Mouse (Mus musculus) midbrain, embryonic 16.5 days (tissue): ENCODE measurements around the gene Gpr50. TPM values are rescaled to one million over a fixed set of nuclear protein-coding genes. Genes with fewer than 3 reads are reported as not detected.

Experiments used
- ATAC-seq: fragments of 200-750 bp; cut with Nextera tagmentation; 2 replicates; pipeline ENCODE4 v1.8.0; 2017; ENCODE audit warnings: moderate TSS enrichment
- H3K27ac ChIP-seq: fragments of 300-500 bp; sonication (generic); 2 replicates; pipeline ENCODE4 v1.5.1; 2014; ENCODE audit warnings: mild to moderate bottlenecking, low read length, mixed read lengths
- H3K27me3 ChIP-seq: fragments of 300-500 bp; sonication (generic); 2 replicates; pipeline ENCODE4 v1.6.1; 2014; ENCODE audit warnings: low read depth, low read length, mixed read lengths; ENCODE audit not compliant: control insufficient read depth, insufficient read depth
- H3K36me3 ChIP-seq: fragments of 300-500 bp; sonication (generic); 2 replicates; pipeline ENCODE4 v1.6.1; 2014; ENCODE audit warnings: mild to moderate bottlenecking, low read length, moderate library complexity, mixed read lengths; ENCODE audit not compliant: control insufficient read depth, insufficient read depth
- H3K4me1 ChIP-seq: fragments of 300-500 bp; sonication (generic); 2 replicates; pipeline ENCODE4 v1.6.1; 2014; ENCODE audit warnings: mild to moderate bottlenecking, low read length, mixed read lengths; ENCODE audit not compliant: control insufficient read depth, insufficient read depth
- H3K4me2 ChIP-seq: fragments of 300-500 bp; sonication (generic); 2 replicates; pipeline ENCODE4 v1.6.1; 2014; ENCODE audit warnings: mild to moderate bottlenecking, low read length, mixed read lengths
- H3K4me3 ChIP-seq: fragments of 300-500 bp; sonication (generic); 2 replicates; pipeline ENCODE4 v1.5.1; 2014; ENCODE audit warnings: low read depth, mild to moderate bottlenecking, low read length, moderate library complexity, mixed read lengths
- H3K9ac ChIP-seq: fragments of 300-500 bp; sonication (generic); 2 replicates; pipeline ENCODE4 v1.6.1; 2014; ENCODE audit warnings: low read depth, low read length, mixed read lengths
- H3K9me3 ChIP-seq: fragments of 300-500 bp; sonication (generic); replicated peaks from 2 replicates; pipeline ENCODE4 v1.6.1; 2014; ENCODE audit warnings: mild to moderate bottlenecking, low read length, mixed read lengths; ENCODE audit not compliant: control insufficient read depth, poor library complexity, severe bottlenecking
- WGBS: fragments of 180-500 bp; shearing (Covaris S2); extraction: QIAGEN DNeasy Blood & Tissue Kit; methylation state at CpG from one replicate; pipeline ENCODE4 v1.1.7; 2014; 5-methylcytosine and 5-hydroxymethylcytosine counted together
- polyA plus RNA-seq: library from polyadenylated mRNA; unstranded; fragments of >200 nt; fragmentation: Nextera tagmentation; extraction: Ambion mirVana; gene quantifications from 2 replicates; pipeline ENCODE4 v1.2.1, GENCODE M21; 2015

Gpr50 gene
- polyA plus RNA-seq = 3.1 and 3.8 TPM in 2 replicates

GRCm38 (mm10) chrX:71663374-71663773 is at the start of gene Gpr50:
TSS of gene Gpr50 (plus strand) at chrX:71663667.
- H3K27ac ChIP-seq = no peak within 1 kb of the TSS
- peak within 1 kb of the TSS; percentile 48 for H3K4me3 ChIP-seq
- H3K9me3 ChIP-seq = peaks cover 7% of the 10 kb centered on the region; the same call in 1 of the 2 replicates
- H3K9ac ChIP-seq = peak within 1 kb of the TSS; percentile 52
- no peak for ATAC-seq
- peaks cover 12% of the 10 kb centered on the region for H3K27me3 ChIP-seq
- WGBS = 24% methylated on average over 9 of the region's 9 CpGs
- H3K4me1 ChIP-seq = no peaks in the 10 kb centered on the region
- H3K4me2 ChIP-seq = peak within 1 kb of the TSS; percentile 77
- H3K36me3 ChIP-seq = no peaks in the 10 kb centered on the region

- no peaks in the 10 kb centered on the region for H3K36me3 ChIP-seq
- 88% methylated on average over 1 of the region's 1 CpGs for WGBS
- H3K27me3 ChIP-seq = no peaks in the 10 kb centered on the region
- no peaks in the 10 kb centered on the region for H3K9me3 ChIP-seq
- no peak overlapping the region for H3K9ac ChIP-seq
- no peak overlapping the region for H3K4me2 ChIP-seq
- no peaks in the 10 kb centered on the region for H3K4me1 ChIP-seq
- no peak overlapping the region for H3K4me3 ChIP-seq
- no peak for ATAC-seq
- no peak overlapping the region for H3K27ac ChIP-seq
Observed at GRCm38 (mm10) chrX:71622286-71622685, 41.2 kb upstream of the Gpr50 start.

DNA sequence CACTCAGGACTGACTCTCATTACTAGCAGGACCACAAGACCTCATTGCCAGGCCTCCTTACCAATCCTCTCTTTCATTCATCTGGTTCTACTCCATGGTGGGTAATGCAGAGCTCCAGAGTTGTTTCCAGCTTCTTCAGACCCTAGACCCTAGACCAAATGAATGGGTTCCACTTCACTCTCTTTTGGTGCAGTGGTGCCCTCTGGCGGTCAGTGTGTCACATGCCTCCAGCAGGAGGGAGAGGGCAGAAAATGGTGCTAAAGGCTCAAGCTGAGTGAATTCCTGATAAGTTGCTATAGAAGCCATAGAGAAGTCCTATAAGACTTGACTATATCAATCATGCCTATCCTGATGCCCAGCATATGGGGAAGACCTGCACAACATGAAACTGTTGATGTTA is 39.6 kb upstream of the Gpr50 start:
- H3K9ac ChIP-seq = no peak overlapping the region
- no peaks in the 10 kb centered on the region for H3K36me3 ChIP-seq
- WGBS = 9% methylated on average over 1 of the region's 1 CpGs
- no peaks in the 10 kb centered on the region for H3K27me3 ChIP-seq
- no peaks in the 10 kb centered on the region for H3K9me3 ChIP-seq
- no peak for ATAC-seq
- H3K27ac ChIP-seq = no peak overlapping the region
- H3K4me3 ChIP-seq = no peak overlapping the region
- no peaks in the 10 kb centered on the region for H3K4me1 ChIP-seq
- no peak overlapping the region for H3K4me2 ChIP-seq

GRCm38 (mm10) chrX:71628306-71628705 is 35.2 kb upstream of the Gpr50 start:
- no peaks in the 10 kb centered on the region for H3K9me3 ChIP-seq
- no peak overlapping the region for H3K4me3 ChIP-seq
- WGBS = 10% methylated on average over 4 of the region's 4 CpGs
- H3K27me3 ChIP-seq = no peaks in the 10 kb centered on the region
- no peak for ATAC-seq
- no peak overlapping the region for H3K9ac ChIP-seq
- no peak overlapping the region for H3K27ac ChIP-seq
- H3K36me3 ChIP-seq = no peaks in the 10 kb centered on the region
- H3K4me1 ChIP-seq = no peaks in the 10 kb centered on the region
- no peak overlapping the region for H3K4me2 ChIP-seq

- Histone ChIP-seq H3K27me3 (no peaks in the 10 kb centered on the region), H3K9ac (no peak overlapping the region), H3K9me3 (no peaks in the 10 kb centered on the region), H3K27ac (no peak overlapping the region), H3K36me3 (no peaks in the 10 kb centered on the region), H3K4me2 (no peak overlapping the region), H3K4me3 (no peak overlapping the region), H3K4me1 (no peaks in the 10 kb centered on the region)
- no peak for ATAC-seq
- WGBS = 63% methylated on average over 4 of the region's 4 CpGs
Observed at GRCm38 (mm10) chrX:71630709-71631108, 32.8 kb upstream of the Gpr50 start.

DNA sequence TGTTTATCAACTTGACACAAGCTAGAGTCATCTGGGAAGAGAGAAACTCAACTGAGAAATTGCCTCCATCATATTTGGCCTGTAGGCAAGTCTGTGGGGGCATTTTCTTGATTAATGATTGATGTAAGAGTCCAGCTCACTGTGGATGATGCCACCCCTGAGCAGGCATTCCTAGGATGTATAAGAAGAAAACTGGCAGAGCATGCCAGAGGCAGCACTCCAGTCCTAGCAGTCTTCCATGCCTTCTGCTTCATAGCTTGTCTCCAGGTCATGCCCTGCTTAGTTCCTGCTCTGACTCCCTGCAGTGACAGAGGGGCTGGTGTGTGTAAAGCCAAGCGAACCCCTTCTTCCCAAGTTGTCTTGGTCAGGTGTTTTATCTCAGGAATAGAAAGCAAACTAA is 32.3 kb upstream of the Gpr50 start:
- Histone ChIP-seq H3K9me3 (no peaks in the 10 kb centered on the region), H3K4me3 (no peak overlapping the region), H3K4me2 (no peak overlapping the region), H3K36me3 (no peaks in the 10 kb centered on the region), H3K4me1 (no peaks in the 10 kb centered on the region), H3K9ac (no peak overlapping the region), H3K27me3 (no peaks in the 10 kb centered on the region), H3K27ac (no peak overlapping the region)
- ATAC-seq = no peak
- WGBS = 74% methylated on average over 1 of the region's 1 CpGs

DNA sequence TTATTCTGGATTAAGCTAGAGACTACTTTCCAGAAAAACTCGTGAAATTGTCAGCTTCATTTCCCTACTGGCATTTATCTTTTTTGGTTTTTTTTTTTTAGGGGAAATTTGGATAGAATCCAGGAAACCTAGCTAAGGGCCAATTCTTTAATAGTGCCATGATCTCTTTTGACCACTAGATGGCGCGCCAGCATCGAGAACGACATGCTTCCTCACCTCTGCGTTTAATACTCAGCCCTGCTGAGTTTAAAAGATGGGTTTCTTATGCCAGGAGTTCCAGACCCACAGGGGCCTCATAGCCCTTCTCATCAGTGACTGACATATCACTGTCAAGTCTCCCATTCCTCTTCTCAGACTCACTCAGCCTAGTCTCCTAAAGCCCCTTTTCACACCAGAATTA is 15.5 kb upstream of the Gpr50 start:
- Histone ChIP-seq H3K36me3 (no peaks in the 10 kb centered on the region), H3K27ac (no peak overlapping the region), H3K4me3 (no peak overlapping the region), H3K27me3 (no peaks in the 10 kb centered on the region), H3K4me2 (no peak overlapping the region), H3K9ac (no peak overlapping the region), H3K4me1 (0 out of 2 replicates have a peak, but pooled peaks cover 4% of the 10 kb centered on the region), H3K9me3 (no peaks in the 10 kb centered on the region)
- peak; percentile 83 for ATAC-seq
- 5% methylated on average over 6 of the region's 6 CpGs for WGBS

GRCm38 (mm10) chrX:71648434-71648833 is 15.0 kb upstream of the Gpr50 start:
- 0 out of 2 replicates have a peak, but pooled peaks cover 4% of the 10 kb centered on the region for H3K4me1 ChIP-seq
- WGBS = 9% methylated on average over 1 of the region's 1 CpGs
- H3K4me3 ChIP-seq = no peak overlapping the region
- no peaks in the 10 kb centered on the region for H3K27me3 ChIP-seq
- no peaks in the 10 kb centered on the region for H3K36me3 ChIP-seq
- H3K27ac ChIP-seq = no peak overlapping the region
- no peak overlapping the region for H3K4me2 ChIP-seq
- no peak overlapping the region for H3K9ac ChIP-seq
- no peaks in the 10 kb centered on the region for H3K9me3 ChIP-seq
- ATAC-seq = peak; percentile 69

GRCm38 (mm10) chrX:71648848-71649454 is 14.5 kb upstream of the Gpr50 start:
- no peaks in the 10 kb centered on the region for H3K36me3 ChIP-seq
- H3K27me3 ChIP-seq = no peaks in the 10 kb centered on the region
- H3K4me1 ChIP-seq = 0 out of 2 replicates have a peak, but pooled peaks cover 4% of the 10 kb centered on the region
- H3K4me2 ChIP-seq = no peak overlapping the region
- H3K27ac ChIP-seq = no peak overlapping the region
- ATAC-seq = peak; percentile 88
- no peak overlapping the region for H3K9ac ChIP-seq
- H3K4me3 ChIP-seq = no peak overlapping the region
- WGBS = 41% methylated on average over 6 of the region's 6 CpGs
- no peaks in the 10 kb centered on the region for H3K9me3 ChIP-seq
